In the genomic region with DNA sequence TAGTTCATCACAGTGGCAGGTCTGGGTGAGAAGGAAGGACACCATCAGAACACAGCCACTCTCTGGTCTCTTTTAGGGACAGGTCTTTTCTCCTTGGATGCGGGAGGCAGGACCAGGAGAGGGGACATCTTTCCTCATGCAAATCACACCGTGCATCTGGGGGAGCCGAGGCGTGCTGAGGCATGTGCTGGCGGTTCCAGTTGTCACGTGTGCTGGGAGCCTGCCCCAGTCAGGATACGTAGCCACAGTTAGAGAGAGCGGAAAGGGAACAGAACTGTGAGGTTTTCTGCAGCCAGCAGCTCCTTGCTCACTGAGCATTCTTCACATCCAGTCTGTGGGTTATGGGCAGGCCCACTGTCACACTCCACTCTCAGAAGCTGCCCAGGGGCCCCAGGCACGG, we compare ENCODE assay signal across 14 mouse cellular contexts. TPM values are rescaled to one million over a fixed set of nuclear protein-coding genes. Genes with fewer than 3 reads are reported as not detected.
A peak's percentile ranks its signal among the peaks of the same experiment; 100 is the strongest.
DNase-seq lines count a peak whose midpoint lies in the region; ATAC-seq and TF ChIP-seq lines count a peak whose summit lies in the region.
"Had no signal": no experiment of that assay in that cellular context is flagged by ENCODE, and none has a peak within 500 bp of the region (broad histone marks: within the 10 kb centered on the region; RNA-seq: fewer than 3 reads in every experiment).

No protein-coding gene starts in this region.

- H3K4me1 ChIP-seq in heart, embryonic 12.5 days (replicated peaks) = peaks cover 80% of the 10 kb centered on the region
- peaks cover 18% of the 10 kb centered on the region for H3K4me1 ChIP-seq in limb, embryonic 12.5 days (replicated peaks)
- H3K4me1 ChIP-seq in limb, embryonic 10.5 days = peaks cover 9% of the 10 kb centered on the region; the same call in 1 of the 2 replicates
- peaks cover 14% of the 10 kb centered on the region for H3K4me1 ChIP-seq in forebrain, postnatal 0 days (ENCODE audit: insufficient read depth)
- H3K4me1 ChIP-seq in lung, postnatal 0 days (ENCODE audit: insufficient read depth, low read depth, low read length) = peaks cover 9% of the 10 kb centered on the region; the same call in 1 of the 2 replicates

- TF ChIP-seq EP300 in lung, postnatal 0 days (IDR thresholded peaks at IDR 0.05) = no peak

- H3K9me3 ChIP-seq in heart, embryonic 12.5 days (replicated peaks) = peaks cover 4% of the 10 kb centered on the region; the same call in 1 of the 2 replicates
- no peaks in the 10 kb centered on the region for H3K9me3 ChIP-seq in limb, embryonic 12.5 days
- H3K9me3 ChIP-seq in limb, embryonic 10.5 days (replicated peaks) = no peaks in the 10 kb centered on the region
- H3K9me3 ChIP-seq in forebrain, postnatal 0 days (ENCODE audit: low read length) = no peaks in the 10 kb centered on the region
- H3K9me3 ChIP-seq in lung, postnatal 0 days (ENCODE audit: low read length) = no peaks in the 10 kb centered on the region

- no peak overlapping the region for H3K9ac ChIP-seq in heart, embryonic 12.5 days
- H3K9ac ChIP-seq in limb, embryonic 12.5 days (replicated peaks) = no peak overlapping the region
- 0 out of 2 replicates have a peak overlapping the region, but pooled peaks have one; percentile 10 for H3K9ac ChIP-seq in forebrain, postnatal 0 days
- H3K9ac ChIP-seq in lung, postnatal 0 days (replicated peaks; ENCODE audit: low read depth) = no peak overlapping the region
- H3K9ac ChIP-seq: liver, embryonic 14.5 days had no signal

- DNase-seq in heart, postnatal 14 days = no peak
- no peak for DNase-seq in limb, embryonic 10.5 days (ENCODE audit: low spot score)
- DNase-seq in ZHBTc4 (ENCODE audit: low read depth, low spot score) = peak; percentile 34
- DNase-seq in forebrain, postnatal 0 days = no peak
- no peak for DNase-seq in lung, postnatal 0 days (ENCODE audit: low spot score)
- DNase-seq: adrenal gland, adult 2 months; cerebellum, postnatal 36 days; gastrocnemius, postnatal 10 days; kidney, postnatal 36 days had no signal

- intact Hi-C loops in heart, postnatal 14 days (cut with DNase I) = no loop called here

- WGBS in heart, embryonic 12.5 days = 81% methylated on average over 9 of the region's 9 CpGs
- 87% methylated on average over 9 of the region's 9 CpGs for WGBS in limb, embryonic 12.5 days
- 87% methylated on average over 9 of the region's 9 CpGs for WGBS in limb, embryonic 10.5 days
- 68% methylated on average over 9 of the region's 9 CpGs for WGBS in forebrain, postnatal 0 days
- 85% methylated on average over 9 of the region's 9 CpGs for WGBS in lung, postnatal 0 days

- TF ChIP-seq CTCF in forebrain, postnatal 0 days (IDR thresholded peaks at IDR 0.05; ENCODE audit: low read depth) = no peak
- TF ChIP-seq CTCF in lung, postnatal 0 days (IDR thresholded peaks at IDR 0.05) = no peak

- peak overlapping the region; percentile 67 for H3K27ac ChIP-seq in heart, embryonic 12.5 days (ENCODE audit: poor library complexity, severe bottlenecking)
- H3K27ac ChIP-seq in limb, embryonic 12.5 days = 0 out of 2 replicates have a peak overlapping the region, but pooled peaks have one; percentile 7
- no peak overlapping the region for H3K27ac ChIP-seq in limb, embryonic 10.5 days
- peak overlapping the region; percentile 55; the same call in 1 of the 2 replicates for H3K27ac ChIP-seq in forebrain, postnatal 0 days (ENCODE audit: low read depth, low read length)
- H3K27ac ChIP-seq in lung, postnatal 0 days (ENCODE audit: low read length) = no peak overlapping the region
- H3K27ac ChIP-seq: liver, embryonic 14.5 days; macrophage had no signal

- H3K4me3 ChIP-seq in heart, embryonic 12.5 days = no peak overlapping the region
- H3K4me3 ChIP-seq in limb, embryonic 12.5 days (replicated peaks) = no peak overlapping the region
- no peak overlapping the region for H3K4me3 ChIP-seq in limb, embryonic 10.5 days
- H3K4me3 ChIP-seq in forebrain, postnatal 0 days (ENCODE audit: low read depth, low read length) = no peak overlapping the region
- no peak overlapping the region for H3K4me3 ChIP-seq in lung, postnatal 0 days (ENCODE audit: low read depth, low read length)

- H3K27me3 ChIP-seq in heart, embryonic 12.5 days (replicated peaks) = no peaks in the 10 kb centered on the region
- H3K27me3 ChIP-seq in limb, embryonic 12.5 days = no peaks in the 10 kb centered on the region
- H3K27me3 ChIP-seq in limb, embryonic 10.5 days (ENCODE audit: low read depth, poor library complexity, severe bottlenecking) = no peaks in the 10 kb centered on the region
- no peaks in the 10 kb centered on the region for H3K27me3 ChIP-seq in forebrain, postnatal 0 days (ENCODE audit: insufficient read depth, low read length)
- no peaks in the 10 kb centered on the region for H3K27me3 ChIP-seq in lung, postnatal 0 days (replicated peaks; ENCODE audit: insufficient read depth, low read length)

- no peak for ATAC-seq in heart, embryonic 12.5 days (ENCODE audit: insufficient number of reproducible peaks, low FRiP score)
- no peak for ATAC-seq in limb, embryonic 12.5 days (ENCODE audit: insufficient number of reproducible peaks, insufficient read depth, low FRiP score, low TSS enrichment, low read depth)
- ATAC-seq in forebrain, postnatal 0 days = peak; percentile 42; the same call in 1 of the 2 replicates
- no peak for ATAC-seq in lung, postnatal 0 days
- no peak for ATAC-seq in monocyte, adult 5-6 weeks (replicated peaks; ENCODE audit: insufficient number of reproducible peaks, low FRiP score, low TSS enrichment, poor library complexity, severe bottlenecking)

- peaks cover 4% of the 10 kb centered on the region; the same call in 1 of the 2 replicates for H3K36me3 ChIP-seq in heart, embryonic 12.5 days
- H3K36me3 ChIP-seq in limb, embryonic 12.5 days = no peaks in the 10 kb centered on the region
- no peaks in the 10 kb centered on the region for H3K36me3 ChIP-seq in limb, embryonic 10.5 days
- no peaks in the 10 kb centered on the region for H3K36me3 ChIP-seq in forebrain, postnatal 0 days (ENCODE audit: insufficient read depth)
- H3K36me3 ChIP-seq in lung, postnatal 0 days (ENCODE audit: insufficient read depth, low read length) = no peaks in the 10 kb centered on the region

- no peak overlapping the region for H3K4me2 ChIP-seq in heart, embryonic 12.5 days
- H3K4me2 ChIP-seq in limb, embryonic 12.5 days = no peak overlapping the region
- H3K4me2 ChIP-seq in forebrain, postnatal 0 days (ENCODE audit: low read depth) = no peak overlapping the region
- no peak overlapping the region for H3K4me2 ChIP-seq in lung, postnatal 0 days (replicated peaks; ENCODE audit: low read depth, low read length)

RNA-seq across cellular contexts. Expression of a gene that starts 48.5 kb away (rescaled TPM):
- polyA plus RNA-seq in heart, embryonic 12.5 days (2016; fragmentation: Nextera tagmentation; extraction: Ambion mirVana) = 62.5 and 68.8 TPM in 2 replicates
- 10 to 100 TPM; 18.3 to 18.5 TPM for total RNA-seq in heart, postnatal 14 days (2021)
- 22.8 and 24.8 TPM in 2 replicates for polyA plus RNA-seq in limb, embryonic 12.5 days (2016; fragmentation: Nextera tagmentation; extraction: Ambion mirVana)
- polyA plus RNA-seq in limb, embryonic 10.5 days (2016; fragmentation: Nextera tagmentation; extraction: Ambion mirVana) = 25.2 and 26.3 TPM in 2 replicates
- total RNA-seq in forebrain, postnatal 0 days (2014; rRNA removed) = 28.2 and 40.7 TPM in 2 replicates
- polyA plus RNA-seq in forebrain, postnatal 0 days (2015; fragmentation: Nextera tagmentation; extraction: Ambion mirVana) = 12.0 and 16.8 TPM in 2 replicates
- 7.1 and 8.4 TPM in 2 replicates for polyA plus RNA-seq in lung, postnatal 0 days (2015; fragmentation: Nextera tagmentation; extraction: Ambion mirVana)
- 20.2 to 30.6 TPM (median 22.7 TPM) in 3 replicates for total RNA-seq in monocyte, adult 5-6 weeks (2017)

Comparison
In these comparisons a context has a peak if more than half of its experiments do, and no peak if none do; other contexts are left out.
1. H3K27ac ChIP-seq: peak in heart, embryonic 12.5 days (single experiment), limb, embryonic 12.5 days (single experiment) and forebrain, postnatal 0 days (single experiment); none in limb, embryonic 10.5 days (single experiment) and lung, postnatal 0 days (single experiment).